Mouse (Mus musculus): ENCODE measurements around the gene Rhbdd3.

- TF ChIP-seq CTCF (IDR thresholded peaks at IDR 0.05) (no peak), POLR2A (IDR thresholded peaks at IDR 0.05; ENCODE audit: insufficient read depth, low read depth, low read length) (no peak)
Observed at GRCm38 (mm10) chr11:5054874-5055273, 43.9 kb upstream of the Rhbdd3 start.

Measured in heart, adult 2 months (tissue).